Mouse (Mus musculus) gastrocnemius, adult 18-20 months (tissue): ENCODE data around the gene Mrpl12. TPM values are rescaled to one million over a fixed set of nuclear protein-coding genes. Genes with fewer than 3 reads are reported as not detected.
A peak's percentile ranks its signal among the peaks of the same experiment; 100 is the strongest.

Experiments
- DNase-seq: peaks from one replicate; pipeline ENCODE4 v3.0.0; 2021; ENCODE audit warnings: low spot score
- total RNA-seq, 2 experiments: library from RNA; stranded (reverse); gene quantifications; 2 replicates each; pipeline ENCODE4 v1.2.3; 2021

Mrpl12 gene
- total RNA-seq, 2 experiments from 2014 or later, result 130 to 136 TPM

DNA sequence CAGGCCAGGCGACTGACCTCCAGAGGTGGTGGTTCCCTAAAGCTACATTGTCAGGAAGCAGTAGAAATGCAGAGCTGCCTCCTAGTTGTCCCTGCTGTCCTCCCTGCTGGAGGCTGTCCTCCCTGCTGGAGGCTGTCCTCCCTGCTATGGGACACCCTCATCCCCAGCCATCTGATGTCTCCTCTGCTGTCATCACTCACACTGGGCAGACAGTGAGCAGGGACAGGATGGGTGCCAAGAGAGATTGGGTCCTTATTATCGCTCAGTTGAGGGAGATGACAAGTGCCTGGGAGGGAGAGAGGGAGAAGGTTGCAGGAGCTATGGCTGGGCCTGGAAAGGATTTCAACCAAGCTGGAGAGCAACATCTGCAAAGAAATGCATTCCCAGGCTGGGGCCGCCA, 50.7 kb downstream of the Mrpl12 start:
- DNase-seq, result no peak

DNA sequence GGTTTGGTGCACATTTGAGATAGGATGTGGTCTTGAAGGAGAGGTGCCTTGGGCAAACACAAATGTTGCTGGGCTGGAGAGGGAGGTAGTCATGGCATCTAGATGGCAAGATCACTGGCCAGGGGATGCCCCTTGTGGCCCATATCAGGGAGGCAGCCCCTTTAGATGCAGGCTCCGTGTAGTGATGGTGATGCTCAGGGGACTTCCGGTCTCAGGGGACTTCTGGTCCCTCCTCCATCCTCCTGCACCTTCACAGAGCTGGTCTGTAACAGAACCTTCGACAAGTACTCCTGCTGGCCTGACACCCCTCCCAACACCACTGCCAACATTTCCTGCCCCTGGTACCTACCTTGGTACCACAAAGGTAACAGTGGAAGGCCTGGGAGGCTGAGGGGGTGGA, 51.4 kb downstream of the Mrpl12 start:
- DNase-seq, result no peak

DNA sequence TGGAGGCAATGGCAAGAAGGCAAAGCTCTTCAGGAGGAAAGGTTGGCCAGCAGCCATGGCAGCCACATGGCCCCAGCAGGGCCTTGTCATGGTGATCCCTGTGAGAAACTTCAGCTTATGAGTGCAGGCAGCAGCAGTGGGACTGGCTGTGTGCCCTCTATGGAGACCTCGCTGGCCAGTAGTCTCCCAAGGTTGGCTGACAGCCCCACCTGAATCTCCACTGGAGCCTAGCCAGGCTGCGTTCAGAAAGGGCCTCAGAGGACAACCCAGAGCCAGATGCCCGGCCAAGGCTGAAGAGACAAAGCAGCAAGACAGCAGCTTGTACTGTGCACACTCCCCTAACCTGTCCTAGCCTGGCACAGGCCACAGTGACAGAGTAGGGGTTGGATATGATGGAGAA, 54.1 kb downstream of the Mrpl12 start:
- DNase-seq, result peak; percentile 92

Other genes starting within 250 kb of the Mrpl12 start
- gene Actg1, start 136.1 kb upstream of the Mrpl12 start, total RNA-seq, result 100 to 1,000 TPM; 158 to 253 TPM
- gene Fscn2, start 123.1 kb upstream of the Mrpl12 start, total RNA-seq, result under 1 TPM; 0.39 to 0.52 TPM
- gene Faap100, start 105.8 kb upstream of the Mrpl12 start, total RNA-seq, result 10 to 100 TPM in 1 of 2 experiments, 1 to 10 TPM in 1; 8.3 to 19.3 TPM
- gene Nploc4, start 46.9 kb upstream of the Mrpl12 start, total RNA-seq, result 100 to 1,000 TPM in 1 of 2 experiments, 10 to 100 TPM in 1; 84.6 to 100 TPM
- under 1 TPM in 1 of 2 experiments, not detected in 1; 0.57 TPM for gene Tspan10, start 42.0 kb upstream of the Mrpl12 start, total RNA-seq
- gene Pde6g, start 31.1 kb upstream of the Mrpl12 start, total RNA-seq, result under 1 TPM; 0.33 to 0.39 TPM
- gene Oxld1, start 26.5 kb upstream of the Mrpl12 start, total RNA-seq, result 10 to 100 TPM; 18.9 to 24.7 TPM
- 1 to 10 TPM; 5.7 to 6.2 TPM for gene Ccdc137, start 26.5 kb upstream of the Mrpl12 start, total RNA-seq
- 1 to 10 TPM; 4.3 to 6.2 TPM for gene Arl16, start 17.0 kb upstream of the Mrpl12 start, total RNA-seq
- 1 to 10 TPM; 3.3 to 4.5 TPM for gene Slc25a10, start 7.2 kb downstream of the Mrpl12 start, total RNA-seq
- gene Gcgr, start 46.1 kb downstream of the Mrpl12 start, total RNA-seq, result under 1 TPM in 1 of 2 experiments, not detected in 1; 0.45 TPM
- 10 to 100 TPM; 18.4 to 22.7 TPM for gene Mcrip1, start 65.1 kb downstream of the Mrpl12 start, total RNA-seq
- gene Ppp1r27, start 66.5 kb downstream of the Mrpl12 start, total RNA-seq, result 100 to 1,000 TPM; 140 to 577 TPM
- gene P4hb, start 88.6 kb downstream of the Mrpl12 start, total RNA-seq, result 100 to 1,000 TPM; 188 to 221 TPM
- 10 to 100 TPM; 71.0 to 89.8 TPM for gene Arhgdia, start 97.0 kb downstream of the Mrpl12 start, total RNA-seq
- 10 to 100 TPM; 42.8 to 48.6 TPM for gene Alyref, start 113.8 kb downstream of the Mrpl12 start, total RNA-seq
- gene Anapc11, start 113.8 kb downstream of the Mrpl12 start, total RNA-seq, result 10 to 100 TPM; 45.9 to 52.1 TPM
- gene Npb, start 123.9 kb downstream of the Mrpl12 start, total RNA-seq, result not detected
- gene Pcyt2, start 133.3 kb downstream of the Mrpl12 start, total RNA-seq, result 10 to 100 TPM; 26.1 to 27.7 TPM
- gene Sirt7, start 140.6 kb downstream of the Mrpl12 start, total RNA-seq, result 1 to 10 TPM; 3.6 to 4.2 TPM
- gene Mafg, start 149.0 kb downstream of the Mrpl12 start, total RNA-seq, result 10 to 100 TPM; 50.2 to 58.8 TPM
- 1 to 10 TPM; 2.8 to 3.2 TPM for gene Pycr1, start 159.2 kb downstream of the Mrpl12 start, total RNA-seq
- 100 to 1,000 TPM; 124 to 137 TPM for gene Myadml2, start 163.5 kb downstream of the Mrpl12 start, total RNA-seq
- not detected for gene Notum, start 176.6 kb downstream of the Mrpl12 start, total RNA-seq
- 10 to 100 TPM; 31.1 to 33.4 TPM for gene Aspscr1, start 188.4 kb downstream of the Mrpl12 start, total RNA-seq
- 10 to 100 TPM; 24.2 to 32.0 TPM for gene Cenpx, start 229.1 kb downstream of the Mrpl12 start, total RNA-seq
- gene Lrrc45, start 229.3 kb downstream of the Mrpl12 start, total RNA-seq, result 1 to 10 TPM; 2.3 to 3.0 TPM
- 1 to 10 TPM in 1 of 2 experiments, under 1 TPM in 1; 0.95 to 1.3 TPM for gene Rac3, start 236.9 kb downstream of the Mrpl12 start, total RNA-seq
- gene Dcxr, start 242.7 kb downstream of the Mrpl12 start, total RNA-seq, result 1 to 10 TPM; 8.2 to 9.6 TPM
- 10 to 100 TPM; 11.6 to 16.9 TPM for gene Cbr2, start 247.5 kb downstream of the Mrpl12 start, total RNA-seq